In the genomic region with DNA sequence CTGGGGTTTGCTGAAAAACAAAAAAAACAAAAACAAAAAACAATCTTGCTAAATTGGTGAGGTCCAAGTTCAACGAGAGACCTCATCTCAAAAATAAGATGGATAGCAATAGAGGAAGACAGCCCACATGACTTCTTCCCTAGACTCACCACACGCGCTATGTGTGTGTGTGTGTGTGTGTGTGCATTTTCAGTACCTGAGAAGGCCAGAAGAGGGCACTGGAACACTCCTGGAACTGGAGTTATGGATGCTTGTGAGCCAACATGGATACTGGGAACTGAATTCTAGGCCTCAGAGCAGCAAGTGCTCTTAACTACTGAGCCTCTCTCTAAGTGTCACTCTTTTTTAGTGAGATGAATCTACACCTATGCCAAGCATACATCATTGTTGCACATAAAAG, we compare ENCODE assay signal across 13 mouse cellular contexts. TPM values are rescaled to one million over a fixed set of nuclear protein-coding genes. Genes with fewer than 3 reads are reported as not detected.
DNase-seq lines count a peak whose midpoint lies in the region; ATAC-seq and TF ChIP-seq lines count a peak whose summit lies in the region.
"Had no signal": no experiment of that assay in that cellular context is flagged by ENCODE, and none has a peak within 500 bp of the region (broad histone marks: within the 10 kb centered on the region; RNA-seq: fewer than 3 reads in every experiment).

No protein-coding gene starts in this region.

- no peak overlapping the region for H3K27ac ChIP-seq in kidney, adult 2 months (ENCODE audit: insufficient read depth, low read depth, low read length)
- no peak overlapping the region for H3K27ac ChIP-seq in midbrain, embryonic 10.5 days (replicated peaks)
- H3K27ac ChIP-seq in midbrain, embryonic 13.5 days: no peak overlapping the region
- H3K27ac ChIP-seq: hindbrain, embryonic 15.5 days had no signal

- TF ChIP-seq POLR2A in kidney, adult 2 months (IDR thresholded peaks at IDR 0.05; ENCODE audit: low read depth, low read length): no peak

- peaks cover 12% of the 10 kb centered on the region; the same call in 1 of the 2 replicates for H3K9me3 ChIP-seq in midbrain, embryonic 10.5 days (replicated peaks)
- no peaks in the 10 kb centered on the region; the same call in 1 of the 2 replicates for H3K9me3 ChIP-seq in midbrain, embryonic 13.5 days
- H3K9me3 ChIP-seq: hindbrain, embryonic 15.5 days had no signal

- ATAC-seq in midbrain, embryonic 13.5 days: no peak
- ATAC-seq: activated CD4-positive, CD25-positive, alpha-beta regulatory T cell, adult 4 months had no signal

- no peaks in the 10 kb centered on the region for H3K4me1 ChIP-seq in kidney, adult 2 months (ENCODE audit: control insufficient read depth, insufficient read depth, low read length)
- H3K4me1 ChIP-seq in midbrain, embryonic 10.5 days: no peaks in the 10 kb centered on the region
- H3K4me1 ChIP-seq in midbrain, embryonic 13.5 days (replicated peaks): no peaks in the 10 kb centered on the region
- H3K4me1 ChIP-seq: hindbrain, embryonic 15.5 days had no signal

- no peak overlapping the region for H3K4me2 ChIP-seq in midbrain, embryonic 13.5 days (replicated peaks)
- H3K4me2 ChIP-seq: hindbrain, embryonic 15.5 days had no signal

- no peaks in the 10 kb centered on the region for H3K36me3 ChIP-seq in kidney, adult 2 months (ENCODE audit: control insufficient read depth, insufficient read depth, low read length)
- peaks cover 55% of the 10 kb centered on the region for H3K36me3 ChIP-seq in midbrain, embryonic 10.5 days
- H3K36me3 ChIP-seq in midbrain, embryonic 13.5 days: peaks cover 47% of the 10 kb centered on the region

- TF ChIP-seq CTCF in kidney, adult 2 months (conservative IDR thresholded peaks at IDR 0.05; ENCODE audit: insufficient read depth, insufficient read length, low read depth, low read length): peak; percentile 22; the same call in 1 of the 2 replicates

- H3K27me3 ChIP-seq in kidney, adult 2 months (replicated peaks; ENCODE audit: control insufficient read depth, insufficient read depth, low read length): no peaks in the 10 kb centered on the region
- no peaks in the 10 kb centered on the region for H3K27me3 ChIP-seq in midbrain, embryonic 10.5 days (ENCODE audit: low read depth, poor library complexity, severe bottlenecking)
- no peaks in the 10 kb centered on the region for H3K27me3 ChIP-seq in midbrain, embryonic 13.5 days
- H3K27me3 ChIP-seq: hindbrain, embryonic 15.5 days had no signal

- H3K9ac ChIP-seq in midbrain, embryonic 13.5 days (replicated peaks): no peak overlapping the region
- H3K9ac ChIP-seq: hindbrain, embryonic 15.5 days had no signal

- WGBS in kidney, adult 2 months: 99% methylated on average over 3 of the region's 3 CpGs
- 99% methylated on average over 3 of the region's 3 CpGs for WGBS in midbrain, embryonic 10.5 days
- 93% methylated on average over 3 of the region's 3 CpGs for WGBS in midbrain, embryonic 13.5 days

- peak; percentile 3 for DNase-seq in embryo, embryonic 10 days (ENCODE audit: low spot score)
- no peak for DNase-seq in embryo, embryonic 9.5 days (ENCODE audit: extremely low spot score)
- DNase-seq in kidney, adult 2 months: no peak
- no peak for DNase-seq in kidney, postnatal 4 days
- peak; percentile 10 for DNase-seq in midbrain, embryonic 10.5 days (ENCODE audit: low spot score)
- no peak for DNase-seq in T-cell, adult 2 months (ENCODE audit: low spot score)
- no peak for DNase-seq in thymus, postnatal 10 days (ENCODE audit: low spot score in 2 of 2)
- DNase-seq: gastrocnemius, postnatal 25 days; kidney, postnatal 36 days; lung, postnatal 14 days had no signal

- H3K4me3 ChIP-seq in kidney, adult 2 months (ENCODE audit: insufficient read depth, low read depth, low read length): no peak overlapping the region
- no peak overlapping the region for H3K4me3 ChIP-seq in midbrain, embryonic 10.5 days
- H3K4me3 ChIP-seq in midbrain, embryonic 13.5 days (replicated peaks): no peak overlapping the region
- H3K4me3 ChIP-seq: hindbrain, embryonic 15.5 days had no signal

RNA-seq across cellular contexts. Expression of a gene that starts 13.1 kb away (rescaled TPM):
- 13.3 and 18.5 TPM in 2 replicates for polyA plus RNA-seq in kidney, adult 2 months (2012; rRNA removed)
- polyA plus RNA-seq in midbrain, embryonic 10.5 days (2016; fragmentation: Nextera tagmentation; extraction: Ambion mirVana): 110 and 128 TPM in 2 replicates
- polyA plus RNA-seq in midbrain, embryonic 13.5 days (2015; fragmentation: Nextera tagmentation; extraction: Ambion mirVana): 30.1 and 30.8 TPM in 2 replicates

Comparison
In these comparisons a context has a peak if more than half of its experiments do, and no peak if none do; other contexts are left out.
1. DNase-seq: peak in embryo, embryonic 10 days (single experiment) and midbrain, embryonic 10.5 days (single experiment); none in embryo, embryonic 9.5 days (single experiment), kidney, adult 2 months (single experiment), kidney, postnatal 4 days (0 of 2), T-cell, adult 2 months (single experiment) and thymus, postnatal 10 days (0 of 2).